Mouse (Mus musculus) B cell, adult (primary cell): ENCODE data around the gene Ambra1. TPM values are rescaled to one million over a fixed set of nuclear protein-coding genes. Genes with fewer than 3 reads are reported as not detected.

ENCODE experiments used
- total RNA-seq: library from RNA; stranded (reverse); gene quantifications from 4 replicates; pipeline ENCODE4 v1.2.4, GENCODE M21; 2023; ENCODE audit not compliant: inconsistent age

Gene Ambra1
- total RNA-seq, result 56.6 to 60.5 TPM (median 58.8 TPM) in 4 replicates

DNA sequence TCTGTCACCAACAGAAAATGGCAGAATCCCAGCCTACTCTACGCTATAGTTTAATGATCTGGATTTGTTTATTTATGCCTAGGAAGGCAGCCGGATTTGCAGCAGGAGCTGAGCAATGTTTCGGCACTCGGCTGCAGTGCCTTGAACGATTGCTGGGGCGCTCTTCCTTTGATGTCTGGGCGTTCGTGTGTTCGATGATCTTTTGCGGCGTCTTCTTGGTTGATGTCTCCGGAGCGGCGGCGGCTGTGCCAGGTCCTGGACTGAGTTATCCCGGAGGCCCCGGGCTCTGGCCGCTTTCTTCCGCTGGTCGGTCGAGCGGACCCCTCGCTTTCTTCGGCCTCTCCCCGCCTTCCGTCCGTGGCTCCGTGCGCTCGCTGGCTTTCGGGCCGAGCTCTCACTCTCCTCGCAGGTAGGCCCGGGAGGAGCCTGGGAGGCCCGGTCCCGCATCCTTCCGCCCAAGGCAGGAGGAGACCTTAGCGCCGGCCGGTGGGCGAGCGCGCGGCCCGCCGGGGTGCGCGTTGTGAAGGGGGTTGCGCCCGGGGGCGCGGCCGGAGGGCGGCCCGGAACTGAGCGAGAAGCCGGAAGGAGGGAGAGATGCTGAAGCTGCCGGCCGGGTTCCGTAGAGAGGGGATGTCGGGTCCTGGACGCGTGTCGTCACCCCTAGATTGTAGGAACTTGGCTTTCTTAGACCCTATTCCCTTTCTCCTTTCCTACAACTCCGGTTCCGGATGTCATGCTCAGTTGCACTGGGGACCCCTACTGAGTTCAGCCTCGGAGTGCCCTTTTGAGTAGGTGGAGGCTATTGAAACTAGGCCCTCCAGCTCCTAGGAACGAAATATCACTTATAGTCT, at the start of gene Ambra1:
Gene Ambra1, plus strand, starts transcription at position 164 of the 851 bp plus-strand sequence.

DNA sequence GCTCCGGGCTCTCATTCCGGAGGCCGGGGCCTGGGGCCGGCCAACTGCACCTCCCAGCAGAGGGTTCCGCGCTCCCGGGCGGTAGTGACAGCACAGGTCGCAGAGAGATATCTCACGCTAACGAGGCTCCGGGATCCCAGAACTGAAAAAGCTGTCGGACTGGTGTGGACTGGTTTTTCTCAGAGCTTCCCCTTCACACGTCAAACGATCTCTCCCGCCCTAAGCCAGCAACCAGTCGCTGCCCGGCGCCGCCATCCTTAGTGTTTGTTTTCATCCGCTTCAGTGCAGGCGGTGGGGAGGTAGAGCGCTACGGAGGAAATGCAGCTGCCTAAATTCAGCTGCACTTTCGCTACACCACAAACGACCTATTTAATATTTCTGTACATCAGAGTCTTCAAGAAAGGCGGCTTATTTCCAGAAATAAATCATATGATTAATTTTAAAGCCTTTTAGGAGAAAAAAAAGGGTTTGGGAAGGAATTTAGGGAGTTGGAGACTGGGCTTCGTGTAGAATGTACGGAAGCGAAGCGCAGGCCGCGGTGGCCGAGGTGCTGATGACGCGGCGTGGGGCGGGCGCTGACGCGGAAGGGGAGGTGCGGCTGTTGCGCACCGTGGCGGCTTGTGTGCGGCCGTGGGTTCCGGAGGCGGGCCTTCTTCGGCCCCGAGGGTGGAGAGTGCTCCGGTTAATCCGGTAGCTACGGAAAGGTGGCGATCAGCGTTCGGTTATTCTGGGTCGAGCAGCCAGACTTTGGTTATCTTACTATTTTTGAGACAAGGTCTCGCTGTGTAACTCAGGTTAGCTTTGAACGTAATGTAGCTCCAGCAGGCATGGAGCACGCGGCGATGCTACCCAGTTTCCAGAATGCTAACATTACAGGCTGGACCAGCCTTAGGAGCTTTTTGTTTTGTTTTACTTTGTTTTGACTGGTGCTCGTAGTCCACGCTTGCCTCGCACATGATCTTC, 19.4 kb upstream of the Ambra1 start, which contains the start of the genes Atg13 and Harbi1:
Gene Atg13, minus strand, starts transcription at position 305 of the 963 bp plus-strand sequence.
Gene Harbi1, plus strand, starts transcription at position 581 of the 963 bp plus-strand sequence.

DNA sequence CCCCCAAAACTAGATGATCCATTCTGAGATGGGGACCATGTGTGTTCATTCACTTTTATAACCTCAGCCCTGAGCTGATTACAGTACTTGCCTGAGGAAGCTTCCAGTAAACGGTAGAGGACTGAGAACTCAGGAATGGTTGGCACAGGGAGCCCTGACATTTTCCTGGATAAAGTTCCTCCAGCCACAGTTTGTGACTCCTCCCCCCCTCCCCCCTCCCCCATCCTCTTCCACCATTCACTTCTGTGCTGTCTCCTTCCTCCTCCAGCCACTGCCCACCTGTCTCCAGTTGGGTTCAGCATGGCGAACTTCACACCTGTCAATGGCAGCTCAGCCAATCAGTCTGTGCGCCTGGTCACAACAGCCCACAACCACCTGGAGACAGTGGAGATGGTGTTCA, 197.0 kb downstream of the Ambra1 start, which contains the start of gene Chrm4:
Gene Chrm4, plus strand, starts transcription at position 301 of the 400 bp plus-strand sequence.

DNA sequence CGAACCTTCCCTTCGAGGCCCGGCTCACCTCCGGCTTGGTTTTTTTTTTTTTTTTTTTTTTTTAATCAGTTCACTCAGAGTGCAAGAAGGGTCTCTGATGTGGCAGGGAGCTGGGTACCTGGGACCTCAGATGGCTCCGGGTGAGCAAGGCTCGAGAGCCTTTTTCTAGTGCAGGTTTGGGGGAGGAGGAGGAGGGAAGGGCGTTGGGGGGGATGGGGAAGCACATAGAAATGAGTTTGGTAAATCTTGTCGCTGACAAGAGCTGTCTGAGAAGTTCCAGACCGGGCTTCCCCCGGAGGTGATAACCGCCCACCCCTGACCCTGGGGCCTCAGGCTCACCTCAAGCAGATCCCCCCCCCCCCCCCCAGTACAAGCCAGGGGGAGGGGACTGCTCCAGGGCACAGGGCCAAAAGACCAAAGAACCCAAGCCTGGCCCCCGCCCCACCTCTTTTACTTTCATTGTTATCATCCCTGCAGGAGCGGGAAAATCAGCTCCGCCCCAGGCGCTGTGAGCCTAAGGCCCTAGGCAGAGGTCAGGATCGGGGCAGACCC, 202.3 kb downstream of the Ambra1 start, which contains the start of gene Mdk:
Gene Mdk, minus strand, starts transcription at position 138 of the 552 bp plus-strand sequence.

DNA sequence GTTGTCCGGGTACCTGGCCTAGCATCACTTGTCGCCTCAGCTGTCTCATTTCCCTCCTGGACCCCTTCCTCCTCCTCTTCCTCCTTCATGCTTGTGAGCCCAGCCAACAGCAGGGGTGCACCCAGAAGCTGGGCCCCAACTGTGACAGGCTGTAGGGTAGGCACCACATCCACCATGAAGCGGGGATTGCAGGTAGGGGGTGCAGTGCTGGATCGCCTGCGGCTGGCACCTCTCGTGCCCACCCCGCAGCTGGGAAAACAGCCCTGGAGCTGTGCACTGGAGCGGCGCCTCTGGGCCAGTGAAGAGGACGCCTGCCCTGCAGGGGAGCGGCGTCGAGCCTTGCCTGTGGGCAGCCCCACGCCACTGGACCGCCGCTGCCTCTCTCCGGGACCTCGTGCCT, 215.5 kb downstream of the Ambra1 start, which contains the start of gene Gm9821:
Gene Gm9821, plus strand, starts transcription at position 221 of the 400 bp plus-strand sequence.

Other genes with a start within 250 kb of the Ambra1 start
- gene Ckap5, start 203.4 kb upstream of the Ambra1 start, total RNA-seq, result 35.1 to 40.5 TPM (median 36.7 TPM) in 4 replicates
- 0.54 TPM in 1 of 4 replicates, not detected in the others for gene F2, start 93.7 kb upstream of the Ambra1 start, total RNA-seq
- 21.0 to 35.3 TPM (median 29.7 TPM) in 4 replicates for gene Zfp408, start 80.3 kb upstream of the Ambra1 start, total RNA-seq
- 58.9 to 66.5 TPM (median 63.2 TPM) in 4 replicates for gene Arhgap1, start 80.3 kb upstream of the Ambra1 start, total RNA-seq
- 32.6 to 37.8 TPM (median 35.8 TPM) in 4 replicates for gene Atg13, start 19.6 kb upstream of the Ambra1 start, total RNA-seq
- gene Harbi1, start 19.3 kb upstream of the Ambra1 start, total RNA-seq, result 8.3 to 14.5 TPM (median 11.0 TPM) in 4 replicates
- gene Chrm4, start 197.1 kb downstream of the Ambra1 start, total RNA-seq, result 1.2 to 1.6 TPM (median 1.4 TPM) in 4 replicates
- 2.0 to 2.4 TPM (median 2.1 TPM) in 4 replicates for gene Mdk, start 202.2 kb downstream of the Ambra1 start, total RNA-seq
- gene Gm9821, start 215.6 kb downstream of the Ambra1 start, total RNA-seq, result 0.26 to 0.51 TPM (median 0.31 TPM) in 4 replicates
- gene Dgkz, start 245.7 kb downstream of the Ambra1 start, total RNA-seq, result 214 to 230 TPM (median 221 TPM) in 4 replicates